In the genomic region with DNA sequence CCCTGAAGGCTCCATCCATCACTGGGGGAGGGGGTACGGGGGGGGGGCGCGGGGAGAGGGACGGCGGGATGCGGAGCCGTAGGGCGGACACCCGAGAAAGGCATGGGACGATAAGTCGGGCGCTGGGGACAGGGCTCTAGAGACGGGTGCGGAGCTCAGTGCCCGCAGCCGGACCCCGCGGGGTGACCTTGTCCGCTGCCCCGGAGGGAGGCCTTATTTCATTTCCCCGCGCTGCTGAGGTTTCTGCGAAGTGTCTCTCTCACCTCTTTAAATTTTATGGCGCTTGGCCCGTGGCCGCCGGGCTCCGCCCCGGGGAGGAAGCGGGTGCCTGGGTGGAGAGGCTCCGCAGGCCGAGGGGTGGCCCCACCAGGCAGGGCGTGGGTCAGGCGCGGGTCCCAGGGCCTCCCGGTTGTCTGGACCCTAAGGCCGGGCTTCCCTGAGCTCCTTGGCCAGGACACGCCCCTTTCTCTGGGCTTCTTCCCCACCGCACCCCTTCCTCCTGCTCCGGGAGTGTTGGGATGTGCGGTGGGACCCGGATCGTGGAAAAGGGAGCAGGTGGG, we compare ENCODE assay signal across 8 mouse cellular contexts.
DNase-seq lines count a peak whose midpoint lies in the region; ATAC-seq and TF ChIP-seq lines count a peak whose summit lies in the region.

No protein-coding gene starts in this region.

- H3K4me3 ChIP-seq in heart, adult 2 months = peak overlapping the region; percentile 42
- H3K4me3 ChIP-seq in limb, embryonic 10.5 days = peak overlapping the region; percentile 60
- peak overlapping the region; percentile 51 for H3K4me3 ChIP-seq in neural tube, embryonic 11.5 days (ENCODE audit: low read depth, low read length)

- no peaks in the 10 kb centered on the region for H3K9me3 ChIP-seq in limb, embryonic 10.5 days (replicated peaks)
- H3K9me3 ChIP-seq in neural tube, embryonic 11.5 days (ENCODE audit: control insufficient read depth, low read length) = no peaks in the 10 kb centered on the region

- WGBS in heart, adult 2 months = under 1% methylated on average over 36 of the region's 43 CpGs
- under 1% methylated on average over 42 of the region's 43 CpGs for WGBS in limb, embryonic 10.5 days
- under 1% methylated on average over 40 of the region's 43 CpGs for WGBS in neural tube, embryonic 11.5 days

- no peak overlapping the region for H3K27ac ChIP-seq in heart, adult 2 months
- peak overlapping the region; percentile 86 for H3K27ac ChIP-seq in limb, embryonic 10.5 days
- H3K27ac ChIP-seq in neural tube, embryonic 11.5 days (ENCODE audit: low read depth, low read length) = peak overlapping the region; percentile 56; the same call in 1 of the 2 replicates

- no peak overlapping the region for H3K9ac ChIP-seq in heart, adult 2 months (ENCODE audit: low read depth, low read length)
- peak overlapping the region; percentile 44 for H3K9ac ChIP-seq in neural tube, embryonic 11.5 days (ENCODE audit: low read length)

- TF ChIP-seq CTCF in heart, adult 2 months (IDR thresholded peaks at IDR 0.05) = no peak

- peak overlapping the region; percentile 89 for H3K4me2 ChIP-seq in neural tube, embryonic 11.5 days (ENCODE audit: low read depth)

- intact Hi-C loops in heart, adult 2 months (cut with DNase I) = no loop called here
- intact Hi-C loops in heart, postnatal 25 days (cut with DNase I) = loop anchor here (5.0 kb wide), 1 partner anchor 57 kb away; no protein-coding TSS in a partner anchor

- no peaks in the 10 kb centered on the region for H3K4me1 ChIP-seq in heart, adult 2 months (ENCODE audit: control insufficient read depth, insufficient read depth, low read length)
- H3K4me1 ChIP-seq in limb, embryonic 10.5 days = peaks cover 44% of the 10 kb centered on the region
- H3K4me1 ChIP-seq in neural tube, embryonic 11.5 days (ENCODE audit: control insufficient read depth, insufficient read depth, low read length) = peaks cover 15% of the 10 kb centered on the region

- H3K79me2 ChIP-seq in heart, adult 2 months (replicated peaks; ENCODE audit: control insufficient read depth, insufficient read depth, low read length) = no peaks in the 10 kb centered on the region

- no peak for TF ChIP-seq EP300 in heart, adult 2 months (IDR thresholded peaks at IDR 0.05; ENCODE audit: insufficient read depth, low read depth, low read length)

- no peaks in the 10 kb centered on the region for H3K36me3 ChIP-seq in heart, adult 2 months (ENCODE audit: control insufficient read depth, insufficient read depth, low read length)
- H3K36me3 ChIP-seq in limb, embryonic 10.5 days = no peaks in the 10 kb centered on the region
- H3K36me3 ChIP-seq in neural tube, embryonic 11.5 days (ENCODE audit: control insufficient read depth, insufficient read depth, low read length) = no peaks in the 10 kb centered on the region

- H3K27me3 ChIP-seq in heart, adult 2 months (ENCODE audit: control insufficient read depth, insufficient read depth, low read length) = peaks cover 14% of the 10 kb centered on the region
- peaks cover 63% of the 10 kb centered on the region for H3K27me3 ChIP-seq in limb, embryonic 10.5 days (ENCODE audit: low read depth, poor library complexity, severe bottlenecking)
- H3K27me3 ChIP-seq in neural tube, embryonic 11.5 days (ENCODE audit: control insufficient read depth, insufficient read depth, low read length) = peaks cover 22% of the 10 kb centered on the region

- peak; percentile 31; the same call in 1 of the 2 replicates for ATAC-seq in neural tube, embryonic 11.5 days (ENCODE audit: insufficient read depth, low FRiP score, low TSS enrichment)
- ATAC-seq in inflammation-experienced regulatory T-cells, adult 6 months = no peak
- ATAC-seq in frontal cortex, adult (ENCODE audit: low TSS enrichment) = no peak

- no peak for DNase-seq in heart, adult 2 months
- DNase-seq in heart, postnatal 25 days (ENCODE audit: low spot score) = no peak
- DNase-seq in brain, adult 2 months (ENCODE audit: low read depth, low spot score) = peak; percentile 24
- peak; percentile 75 for DNase-seq in forelimb bud, embryonic 11.5 days (ENCODE audit: low read depth, low spot score)
- DNase-seq in limb, embryonic 10.5 days (ENCODE audit: low spot score) = peak; percentile 83
- peak; percentile 24 for DNase-seq in neural tube, embryonic 11.5 days (ENCODE audit: low spot score)

- TF ChIP-seq POLR2A in heart, adult 2 months (IDR thresholded peaks at IDR 0.05; ENCODE audit: insufficient read depth, low read depth, low read length) = no peak

Comparison
In these comparisons a context has a peak if more than half of its experiments do, and no peak if none do; other contexts are left out.
1. DNase-seq: peak in brain, adult 2 months (single experiment), forelimb bud, embryonic 11.5 days (single experiment), limb, embryonic 10.5 days (single experiment) and neural tube, embryonic 11.5 days (single experiment); none in heart, adult 2 months (0 of 2) and heart, postnatal 25 days (single experiment).
2. Peak in every context shown above with its lines, with median percentiles within 50 percentile points of each other: H3K4me3 ChIP-seq.